Comparison of ENCODE assay signal across 7 mouse cellular contexts in the genomic region with DNA sequence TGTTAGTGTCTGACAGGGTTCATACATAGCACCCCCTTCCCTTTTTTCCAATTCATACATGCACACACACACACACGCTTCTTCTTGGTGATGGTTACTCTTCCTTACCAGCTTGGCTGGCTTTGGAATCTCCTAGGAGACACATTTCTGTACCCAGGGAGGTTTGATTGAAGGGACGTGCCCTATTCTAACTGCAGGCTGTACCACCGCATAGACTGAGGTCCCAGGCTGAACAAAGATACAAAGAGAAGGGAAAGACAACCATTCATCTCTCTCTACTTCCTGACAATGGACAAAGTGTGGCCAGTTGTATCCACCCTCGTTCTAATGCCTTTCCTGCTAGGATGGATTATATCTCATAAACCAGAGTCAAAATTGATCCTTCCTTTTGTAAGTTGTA.
DNase-seq lines count a peak whose midpoint lies in the region; ATAC-seq lines count a peak whose summit lies in the region.
"Not testable (repeated sequence)": the region's sequence is repeated elsewhere in the genome, so short reads cannot be mapped to it uniquely, and the experiment has no call there.

No protein-coding gene starts in this region.

- H3K27ac ChIP-seq in hindbrain, embryonic 10.5 days, result peak overlapping the region; percentile 82
- H3K27ac ChIP-seq in hindbrain, embryonic 14.5 days; neural tube, embryonic 13.5 days (replicated peaks): not testable (repeated sequence)
- H3K27ac ChIP-seq in liver, embryonic 13.5 days, result peak overlapping the region; percentile 47
- peak overlapping the region; percentile 81 for H3K27ac ChIP-seq in midbrain, embryonic 10.5 days (replicated peaks)
- peak overlapping the region; percentile 13; the same call in 1 of the 2 replicates for H3K27ac ChIP-seq in midbrain, embryonic 14.5 days (replicated peaks; ENCODE audit: low read depth, low read length)

- not testable (repeated sequence) for H3K9ac ChIP-seq in hindbrain, embryonic 14.5 days; liver, embryonic 13.5 days; midbrain, embryonic 14.5 days (replicated peaks; ENCODE audit: low read length); neural tube, embryonic 13.5 days

- H3K4me2 ChIP-seq in hindbrain, embryonic 14.5 days (replicated peaks); neural tube, embryonic 13.5 days: not testable (repeated sequence)
- peak overlapping the region; percentile 14; the same call in 1 of the 2 replicates for H3K4me2 ChIP-seq in liver, embryonic 13.5 days
- peak overlapping the region; percentile 28; the same call in 1 of the 2 replicates for H3K4me2 ChIP-seq in midbrain, embryonic 14.5 days (ENCODE audit: low read length)

- not testable (repeated sequence) for H3K36me3 ChIP-seq in hindbrain, embryonic 10.5 days; hindbrain, embryonic 14.5 days (replicated peaks; ENCODE audit: control insufficient read depth, insufficient read depth); liver, embryonic 13.5 days; midbrain, embryonic 10.5 days; midbrain, embryonic 14.5 days (ENCODE audit: control insufficient read depth, insufficient read depth, low read length); neural tube, embryonic 13.5 days

- DNase-seq in embryo, embryonic 11 days, result peak; percentile 2
- not testable (repeated sequence) for DNase-seq in hindbrain, embryonic 10.5 days (ENCODE audit: low spot score); hindbrain, embryonic 14.5 days (ENCODE audit: low spot score); liver, embryonic 13.5 days; midbrain, embryonic 10.5 days (ENCODE audit: low spot score); midbrain, embryonic 14.5 days

- not testable (repeated sequence) for H3K9me3 ChIP-seq in hindbrain, embryonic 10.5 days; hindbrain, embryonic 14.5 days (ENCODE audit: control insufficient read depth, low read length); liver, embryonic 13.5 days (replicated peaks); midbrain, embryonic 14.5 days (ENCODE audit: control insufficient read depth, low read length); neural tube, embryonic 13.5 days
- H3K9me3 ChIP-seq in midbrain, embryonic 10.5 days (replicated peaks), result peaks cover 12% of the 10 kb centered on the region; the same call in 1 of the 2 replicates

- H3K4me3 ChIP-seq in hindbrain, embryonic 10.5 days, result peak overlapping the region; percentile 21; the same call in 1 of the 2 replicates
- H3K4me3 ChIP-seq in hindbrain, embryonic 14.5 days (replicated peaks; ENCODE audit: low read length); liver, embryonic 13.5 days (replicated peaks); midbrain, embryonic 14.5 days (replicated peaks; ENCODE audit: low read depth, low read length); neural tube, embryonic 13.5 days: not testable (repeated sequence)
- H3K4me3 ChIP-seq in midbrain, embryonic 10.5 days, result peak overlapping the region; percentile 29; the same call in 1 of the 2 replicates

- WGBS in hindbrain, embryonic 10.5 days, result 36% methylated on average over 4 of the region's 4 CpGs
- 14% methylated on average over 4 of the region's 4 CpGs for WGBS in hindbrain, embryonic 14.5 days
- 41% methylated on average over 4 of the region's 4 CpGs for WGBS in liver, embryonic 13.5 days (ENCODE audit: insufficient replicate concordance)
- 58% methylated on average over 4 of the region's 4 CpGs for WGBS in midbrain, embryonic 10.5 days
- 11% methylated on average over 4 of the region's 4 CpGs for WGBS in midbrain, embryonic 14.5 days
- 19% methylated on average over 4 of the region's 4 CpGs for WGBS in neural tube, embryonic 13.5 days

- not testable (repeated sequence) for H3K4me1 ChIP-seq in hindbrain, embryonic 10.5 days (replicated peaks); hindbrain, embryonic 14.5 days (replicated peaks; ENCODE audit: control insufficient read depth, insufficient read depth, low read length); midbrain, embryonic 14.5 days (ENCODE audit: control insufficient read depth, insufficient read depth, low read length); neural tube, embryonic 13.5 days (replicated peaks)
- peaks cover 14% of the 10 kb centered on the region for H3K4me1 ChIP-seq in liver, embryonic 13.5 days (replicated peaks)
- H3K4me1 ChIP-seq in midbrain, embryonic 10.5 days, result peaks cover 18% of the 10 kb centered on the region

- H3K27me3 ChIP-seq in hindbrain, embryonic 10.5 days (ENCODE audit: insufficient read depth, poor library complexity, severe bottlenecking); hindbrain, embryonic 14.5 days (ENCODE audit: control insufficient read depth, insufficient read depth, low read length); liver, embryonic 13.5 days; midbrain, embryonic 10.5 days (ENCODE audit: low read depth, poor library complexity, severe bottlenecking); midbrain, embryonic 14.5 days (ENCODE audit: control insufficient read depth, insufficient read depth, low read length); neural tube, embryonic 13.5 days: not testable (repeated sequence)

- peak; percentile 48 for ATAC-seq in hindbrain, embryonic 14.5 days (ENCODE audit: low FRiP score)
- ATAC-seq in liver, embryonic 13.5 days (ENCODE audit: low read depth), result not testable (repeated sequence)
- ATAC-seq in midbrain, embryonic 14.5 days (ENCODE audit: low FRiP score, low TSS enrichment), result peak; percentile 21; the same call in 1 of the 2 replicates
- peak; percentile 27; the same call in 1 of the 2 replicates for ATAC-seq in neural tube, embryonic 13.5 days (ENCODE audit: low read depth)
